Mouse (Mus musculus) T-cell, adult 2 months (primary cell): ENCODE results near the gene Sae1.

Experiments used
- DNase-seq: peaks from one replicate; pipeline ENCODE4 v3.0.0; 2022; ENCODE audit warnings: low spot score

Gene Sae1

DNA sequence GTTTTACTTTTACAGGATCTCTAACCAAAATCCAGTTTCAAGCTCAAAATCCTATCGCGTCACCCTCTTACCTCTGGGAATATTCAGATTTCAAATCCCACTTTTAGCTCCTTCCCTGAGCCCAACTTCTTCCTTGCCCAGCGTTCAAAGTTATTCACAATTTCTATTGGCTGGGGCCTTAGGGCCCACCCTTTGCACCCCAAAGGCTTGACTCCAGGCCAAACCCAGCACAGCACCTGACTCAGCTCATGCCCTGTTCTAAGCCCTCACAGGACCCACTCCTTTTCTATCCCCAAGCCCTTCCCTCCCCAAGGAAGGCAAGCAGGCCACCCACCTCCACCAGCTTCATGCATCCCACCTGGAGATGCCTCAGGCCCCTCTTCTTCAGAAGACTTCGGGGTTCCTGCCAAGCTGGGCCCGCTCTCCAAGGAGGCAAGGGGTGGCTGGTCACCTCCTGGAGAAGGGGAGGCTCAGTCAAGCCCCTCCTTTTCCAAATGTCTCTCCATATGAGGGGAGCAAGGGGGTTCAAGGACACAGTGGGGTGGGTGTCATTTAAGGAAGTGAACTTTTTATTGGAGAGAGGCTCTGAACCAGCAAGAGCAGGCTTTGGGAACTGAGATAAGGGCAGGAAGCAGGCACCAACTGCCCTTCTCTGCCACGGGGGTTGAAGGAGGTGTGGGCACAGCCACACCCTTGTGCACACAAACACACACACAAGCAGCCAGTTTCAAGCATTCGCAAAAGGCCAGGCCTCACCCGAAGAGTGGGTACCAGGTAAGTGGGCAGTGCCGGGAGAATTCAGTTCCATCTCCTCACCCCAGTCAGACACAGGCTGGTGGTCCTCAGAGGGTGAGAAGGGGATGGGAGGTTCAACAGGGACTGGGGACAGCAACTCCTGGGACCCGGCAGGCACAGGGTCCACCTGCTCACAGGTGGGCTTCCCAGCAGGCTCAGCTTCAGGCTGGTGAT is 112.4 kb downstream of the Sae1 start:
- no peak for DNase-seq

DNA sequence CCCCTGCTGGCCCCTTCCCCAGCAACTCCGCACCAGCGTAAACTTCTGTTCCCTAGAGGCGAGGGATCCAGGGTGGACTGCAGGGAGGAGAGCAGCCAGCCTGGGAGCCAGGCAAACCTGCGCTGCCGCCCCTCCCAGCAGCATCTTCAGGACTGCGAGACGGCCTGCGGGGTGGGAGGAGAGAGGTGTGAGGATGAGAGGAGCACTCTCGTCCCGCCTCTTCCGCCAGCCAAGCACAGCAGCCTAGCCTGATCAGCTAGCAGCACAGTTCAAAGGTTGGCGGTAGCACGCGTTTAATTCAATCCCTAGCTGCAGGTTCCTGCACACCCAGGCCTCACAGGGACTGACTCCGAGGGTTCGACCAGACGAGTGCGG is 113.9 kb downstream of the Sae1 start:
- DNase-seq, result peak; percentile 88

DNA sequence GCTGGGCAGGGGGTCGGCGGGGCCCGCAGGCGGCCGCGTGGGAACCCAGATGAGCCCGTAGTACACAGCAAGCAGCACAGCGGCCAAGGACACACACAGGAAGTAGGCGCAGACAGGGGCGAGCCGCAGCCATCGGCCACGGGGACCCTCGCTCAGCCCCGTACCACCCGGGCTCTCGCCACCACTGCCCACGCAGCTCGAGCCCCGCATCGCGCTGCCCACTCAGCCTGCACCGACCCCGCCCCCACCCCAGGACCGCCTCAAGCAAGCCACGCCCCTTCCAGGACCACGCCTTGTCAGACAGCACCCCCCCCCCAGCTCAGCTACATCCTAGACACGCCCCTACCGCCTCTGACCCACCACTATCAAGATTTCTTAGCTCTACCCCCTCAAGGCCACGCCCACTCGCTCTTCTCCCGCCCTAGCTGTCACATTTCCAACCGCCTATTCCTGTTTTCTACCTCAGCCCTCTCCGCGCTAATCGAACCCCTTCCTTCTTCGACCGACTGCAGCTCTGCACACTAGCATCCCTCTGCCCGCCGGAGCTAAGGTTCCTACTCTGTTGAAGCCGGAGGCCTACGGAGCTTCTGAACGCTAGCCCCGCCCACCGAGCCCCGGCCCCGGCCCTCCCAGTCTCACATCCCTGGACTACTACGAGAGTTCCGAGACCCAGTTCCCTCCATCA is 114.4 kb downstream of the Sae1 start, which contains the start of gene Inafm1:
Inafm1 (minus strand) TSS at position 537 of the 685 bp plus-strand sequence.
- DNase-seq, result peak; percentile 86

DNA sequence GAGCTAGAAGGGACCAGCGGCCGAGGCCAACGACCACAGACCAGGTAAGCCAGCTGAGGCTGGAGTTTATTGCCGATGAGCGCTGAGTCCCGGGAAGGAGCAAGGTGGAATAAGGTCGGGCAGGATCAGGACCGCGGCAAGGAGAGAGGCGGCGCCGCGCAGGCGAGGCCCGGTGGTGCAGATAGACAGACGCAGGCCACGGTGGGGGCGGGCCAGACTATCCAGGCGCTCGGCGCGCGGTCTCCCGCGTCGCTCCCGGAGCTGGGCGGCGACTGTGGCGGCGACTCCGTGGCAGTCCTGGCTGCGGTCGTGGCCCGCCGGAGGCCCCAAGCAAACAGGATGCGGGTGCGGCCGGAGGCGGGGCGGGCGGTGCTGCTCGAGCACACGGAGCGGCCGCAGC is 114.9 kb downstream of the Sae1 start:
- peak; percentile 67 for DNase-seq

DNA sequence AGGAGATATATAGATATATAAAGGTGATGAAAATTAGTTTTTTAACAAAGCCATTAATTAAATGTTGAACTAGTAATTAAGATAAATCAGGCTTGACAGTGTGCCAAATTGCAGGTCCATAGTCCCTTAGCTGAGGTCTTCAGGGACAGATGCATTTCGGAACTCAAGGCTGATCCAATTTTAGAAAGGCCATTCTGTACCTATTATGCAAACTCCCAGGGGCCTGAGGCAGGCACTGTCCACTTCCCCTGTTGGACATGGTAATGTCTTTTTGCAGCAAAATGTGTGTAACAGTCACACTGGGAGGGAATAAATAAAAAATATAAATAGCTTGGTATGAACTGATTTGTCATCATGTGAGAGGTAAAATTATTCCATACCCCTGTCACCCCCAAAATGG is 116.5 kb downstream of the Sae1 start:
- DNase-seq, result no peak
